Mouse (Mus musculus): ENCODE results near the gene Amer2.
"Not testable (repeated sequence)": the region's sequence is repeated elsewhere in the genome, so short reads cannot be mapped to it uniquely, and the experiment has no call there.

Amer2 gene

DNA sequence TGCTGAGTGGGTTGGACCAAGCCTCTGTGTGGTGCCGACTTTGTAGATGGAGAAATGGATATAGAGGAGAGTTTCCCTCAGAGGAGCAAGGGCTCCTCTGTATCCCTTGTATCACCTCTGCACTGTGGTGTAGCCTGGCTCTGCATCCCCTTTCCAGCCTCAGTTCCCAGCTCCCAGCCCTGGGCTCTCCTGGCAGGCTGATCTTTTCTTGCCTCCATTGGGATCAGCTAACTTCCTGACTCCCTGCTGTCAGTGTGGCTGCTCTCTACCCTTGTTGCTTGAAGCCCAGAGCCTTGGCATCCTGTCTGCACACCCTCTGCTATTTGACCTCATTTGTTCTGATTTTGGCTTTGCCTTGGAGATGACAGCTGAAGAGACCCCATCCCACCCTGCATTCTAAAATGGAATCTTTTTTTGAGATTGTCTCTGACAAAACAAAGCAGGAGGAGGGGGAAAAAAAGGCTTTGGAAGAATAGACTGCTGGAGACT is at the start of gene Amer2:
Amer2 (plus strand) TSS at position 439 of the 489 bp plus-strand sequence.
- DNase-seq = peak; percentile 70 to 81

- not testable (repeated sequence) for DNase-seq
These were observed 33.1 kb upstream of the Amer2 start for GRCm38 (mm10) chr14:60340001-60340400.

DNA sequence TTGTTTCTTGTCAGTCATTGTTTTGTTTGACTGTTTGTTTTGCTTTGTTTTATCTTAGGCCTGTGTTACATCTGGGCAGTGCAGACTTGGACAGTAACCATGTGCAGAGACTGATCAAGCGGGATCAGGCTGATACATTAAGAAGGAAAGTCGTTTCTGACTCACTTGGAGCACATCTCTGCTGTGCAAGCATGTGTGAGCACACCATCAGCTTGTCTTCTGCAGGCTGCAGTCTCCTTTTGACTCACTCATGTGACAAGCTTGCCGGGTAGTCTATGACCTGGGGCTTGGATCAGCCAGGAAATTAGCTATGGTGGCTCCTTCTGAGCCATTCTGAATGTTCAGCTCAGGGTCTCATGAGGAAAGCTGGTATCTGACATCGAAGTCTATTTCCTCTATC is 32.5 kb upstream of the Amer2 start:
- DNase-seq = no peak

DNA sequence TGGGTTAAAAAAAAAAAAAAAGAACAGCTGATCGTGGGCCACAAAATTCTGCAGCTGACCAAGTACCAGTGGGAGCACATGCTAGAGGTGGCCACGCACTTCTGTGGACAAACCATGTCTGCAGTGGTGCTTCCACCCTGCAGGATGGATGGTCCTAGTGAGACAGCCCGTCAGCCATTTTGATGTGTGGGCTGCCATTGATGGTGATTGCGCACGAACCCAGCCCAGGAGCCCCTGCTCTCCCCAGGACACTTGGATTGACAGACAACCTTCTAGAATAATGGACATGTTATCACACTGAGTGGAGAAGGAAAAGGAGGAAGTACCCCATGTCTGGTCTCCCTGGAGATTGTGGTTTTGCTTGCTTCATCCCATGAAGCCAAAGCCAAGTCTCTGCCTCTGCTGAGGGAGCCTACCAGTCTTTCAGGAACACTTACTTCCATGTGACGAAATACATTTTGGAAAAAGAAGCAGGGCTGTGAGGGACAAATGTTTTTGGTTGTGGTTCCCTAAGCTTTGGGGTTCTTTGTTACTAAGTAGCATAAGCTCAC is 27.7 kb upstream of the Amer2 start:
- DNase-seq = no peak

- peak in 1 of 2 experiments; percentile 2 for DNase-seq
These were observed 14.7 kb upstream of the Amer2 start for GRCm38 (mm10) chr14:60358347-60358746.

DNA sequence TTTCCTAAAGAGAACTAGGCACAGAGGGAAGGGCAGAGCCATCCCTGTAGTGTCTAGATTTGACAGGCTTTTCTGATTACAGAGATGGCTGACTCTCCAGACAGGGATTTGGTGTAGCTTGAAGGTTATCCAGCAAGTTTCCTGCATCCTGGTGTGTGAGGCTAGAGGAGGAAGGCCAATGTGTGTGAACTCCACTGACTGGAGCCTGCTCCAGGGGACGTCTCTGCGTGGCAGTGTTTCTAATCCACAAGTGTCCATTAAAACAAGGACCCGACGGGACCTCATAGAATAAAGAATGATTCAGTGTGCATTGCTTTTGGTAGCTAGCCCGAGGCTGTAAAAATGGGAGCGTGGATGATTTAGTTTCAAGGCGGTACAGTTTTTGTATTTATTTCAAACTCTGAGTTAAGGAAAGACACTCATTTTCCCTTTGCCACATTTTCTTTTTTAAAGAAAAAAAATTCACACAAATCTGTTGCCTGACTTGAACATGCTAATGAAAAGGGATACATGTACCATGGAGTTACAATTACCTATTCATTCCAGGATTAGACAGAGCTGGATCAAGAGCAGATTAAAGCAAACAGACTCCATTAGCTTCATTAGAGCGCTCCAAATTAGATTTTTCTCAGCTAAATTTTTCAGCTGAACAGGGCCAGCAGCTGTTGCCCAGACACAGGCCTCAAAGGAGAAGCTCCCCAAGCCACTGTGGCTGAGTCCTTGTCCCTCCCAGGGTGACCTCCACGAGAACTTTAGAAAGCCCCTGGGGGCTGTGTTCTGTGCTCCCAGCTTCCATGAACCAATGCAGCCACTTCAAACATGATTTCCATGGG is 11.5 kb upstream of the Amer2 start:
- DNase-seq = no peak

DNA sequence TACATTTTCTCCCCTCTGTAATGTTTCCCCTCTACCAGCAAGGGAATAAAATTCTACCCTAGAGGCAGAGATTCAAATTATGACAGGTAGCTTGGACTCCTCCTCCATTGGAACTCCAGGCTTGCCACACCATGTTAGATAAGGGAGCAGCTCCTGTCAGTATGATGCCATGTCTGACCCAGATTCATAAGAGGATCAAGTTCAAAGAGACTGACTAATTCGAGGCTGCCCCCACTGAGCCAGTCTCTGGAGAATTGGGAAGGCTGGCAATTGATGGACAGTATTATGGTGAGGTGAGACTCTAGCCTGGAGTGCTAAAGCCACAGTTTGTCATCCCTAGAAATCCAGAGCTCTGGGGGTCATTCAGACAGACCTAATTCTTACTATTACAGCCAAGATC is 6.3 kb upstream of the Amer2 start:
- no peak for DNase-seq

DNA sequence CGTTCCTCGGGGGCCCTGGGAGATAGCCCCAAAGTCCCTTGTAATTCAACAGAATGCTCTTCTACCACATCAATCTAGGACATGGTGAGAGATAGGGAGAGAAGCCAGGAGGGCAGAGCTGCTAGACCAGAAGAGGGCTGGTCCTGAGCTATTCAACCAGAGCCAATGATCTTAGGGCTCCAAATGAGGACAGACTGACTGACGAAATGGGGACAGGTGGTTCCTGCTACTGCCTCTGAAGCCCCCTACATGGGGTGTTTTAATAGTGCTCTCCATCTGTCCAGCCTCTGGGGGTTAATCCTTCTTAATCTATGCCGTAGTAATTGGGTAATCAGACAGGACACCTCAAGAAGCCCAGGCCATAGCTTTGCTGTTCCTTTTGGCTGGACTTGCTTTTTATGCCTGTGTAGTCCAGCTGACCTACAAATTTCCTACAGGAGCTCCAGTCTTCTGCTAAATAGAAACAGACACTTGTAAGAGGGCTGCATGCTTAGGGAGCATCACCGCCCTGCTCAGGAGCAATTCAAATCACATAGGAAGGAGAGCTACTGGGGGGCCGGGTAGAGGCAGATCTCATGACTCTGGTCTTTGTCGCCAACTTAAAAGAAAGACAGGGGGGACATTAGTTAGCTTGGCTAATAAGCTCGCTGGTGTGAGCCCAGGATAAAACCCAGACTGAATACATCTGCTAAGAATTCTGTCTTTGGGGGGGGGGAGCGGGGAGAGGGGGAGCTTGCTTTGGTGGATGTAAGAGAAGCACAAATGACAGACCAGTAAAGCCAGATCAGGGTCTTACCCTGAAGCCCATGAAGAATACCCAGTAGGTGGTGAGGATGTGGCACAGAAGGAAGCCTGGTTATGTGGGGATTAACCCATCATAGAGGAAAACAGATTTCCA is 4.0 kb upstream of the Amer2 start:
- no peak for DNase-seq

GRCm38 (mm10) chr14:60369667-60370315 is 3.3 kb upstream of the Amer2 start:
- DNase-seq = no peak

GRCm38 (mm10) chr14:60377107-60377506 is 4.0 kb downstream of the Amer2 start:
- DNase-seq = no peak

GRCm38 (mm10) chr14:60377546-60377945 is 4.5 kb downstream of the Amer2 start:
- peak; percentile 82 to 83 for DNase-seq

DNA sequence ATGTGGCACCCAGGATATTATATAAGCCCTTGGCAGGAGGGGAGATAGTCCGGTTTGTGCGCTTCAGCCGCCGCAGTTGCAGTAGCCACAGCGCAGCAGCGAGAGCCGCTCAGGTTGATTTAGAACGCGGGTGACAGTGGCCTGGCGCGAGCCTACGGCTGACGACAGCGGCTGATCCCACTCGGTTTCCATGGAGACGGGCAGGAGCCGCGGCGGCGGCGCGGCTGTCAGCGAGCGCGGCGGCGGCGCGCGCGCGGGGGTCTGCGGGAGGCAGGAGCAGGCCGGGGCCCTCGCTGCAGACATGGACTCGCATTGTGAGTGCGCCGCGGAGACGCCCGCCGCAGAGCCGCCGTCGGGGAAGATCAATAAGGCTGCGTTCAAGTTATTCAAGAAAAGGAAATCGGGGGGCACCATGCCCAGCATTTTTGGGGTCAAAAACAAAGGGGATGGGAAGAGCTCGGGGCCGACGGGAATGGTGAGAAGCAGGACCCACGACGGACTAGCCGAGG is 5.1 kb downstream of the Amer2 start:
- peak; percentile 92 to 94 for DNase-seq

DNA sequence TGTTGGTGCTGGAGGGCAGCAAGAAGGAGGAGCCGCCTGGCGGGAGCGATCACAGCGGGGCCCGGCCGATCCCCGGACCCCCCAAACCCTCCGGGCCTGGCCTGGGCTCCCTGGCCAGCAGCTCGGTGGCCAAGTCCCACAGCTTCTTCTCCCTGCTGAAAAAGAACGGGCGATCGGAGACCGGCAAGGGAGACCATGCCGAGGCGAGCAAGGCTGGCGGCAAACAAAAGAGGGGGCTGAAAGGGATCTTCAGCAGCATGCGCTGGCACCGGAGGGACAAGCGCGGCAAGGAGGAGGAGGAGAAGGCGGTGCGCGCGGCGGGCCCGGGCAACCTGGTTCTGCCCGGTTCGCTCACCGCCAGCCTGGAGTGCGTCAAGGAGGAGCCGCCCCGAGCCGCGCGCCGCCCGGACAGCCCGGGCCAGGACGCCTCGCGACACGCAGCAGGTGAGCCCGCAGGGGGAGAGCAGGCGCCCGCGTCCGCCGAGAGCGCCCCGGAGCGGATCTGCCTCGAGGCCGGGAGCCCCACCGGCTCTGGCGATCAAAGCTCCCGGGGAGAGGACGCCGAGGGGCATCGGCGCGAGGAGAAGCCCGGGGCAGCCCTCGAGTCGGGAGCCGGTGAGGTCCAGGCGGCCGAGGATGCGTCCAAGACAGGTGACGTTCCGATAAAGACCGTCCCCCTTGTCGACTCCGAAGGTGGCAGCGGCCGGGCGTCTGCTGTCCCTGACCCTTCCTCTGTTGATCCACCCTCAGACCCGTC is 5.7 kb downstream of the Amer2 start:
- DNase-seq = peak; percentile 74 to 82

DNA sequence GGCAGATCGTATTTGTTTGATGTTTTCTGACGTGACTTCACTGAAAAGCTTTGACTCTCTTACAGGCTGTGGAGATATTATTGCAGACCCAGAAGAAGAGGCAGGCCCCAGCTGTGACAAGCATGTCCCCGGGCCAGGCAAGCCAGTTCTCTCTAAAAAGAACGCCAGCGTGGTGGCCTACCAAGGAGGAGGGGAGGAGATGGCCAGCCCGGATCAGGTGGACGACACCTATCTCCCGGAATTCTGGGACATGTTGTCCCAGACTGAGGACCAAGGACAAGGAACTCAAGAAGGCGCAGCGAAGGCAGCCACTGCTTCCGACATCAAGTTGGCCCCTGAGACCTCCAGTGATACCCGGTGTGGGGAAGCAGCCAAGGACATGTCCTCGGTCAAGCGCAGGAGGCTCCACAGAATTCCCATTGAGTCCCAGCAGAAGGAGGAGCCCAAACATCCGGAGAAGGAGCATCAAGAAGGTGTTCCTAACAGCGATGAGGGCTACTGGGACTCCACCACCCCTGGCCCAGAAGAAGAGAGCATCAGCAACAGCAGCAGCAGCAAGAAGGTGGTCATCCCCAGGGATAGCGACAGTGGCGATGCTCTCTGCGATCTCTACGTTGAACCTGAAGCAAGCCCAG is 6.4 kb downstream of the Amer2 start:
- DNase-seq = peak; percentile 61 to 67

DNA sequence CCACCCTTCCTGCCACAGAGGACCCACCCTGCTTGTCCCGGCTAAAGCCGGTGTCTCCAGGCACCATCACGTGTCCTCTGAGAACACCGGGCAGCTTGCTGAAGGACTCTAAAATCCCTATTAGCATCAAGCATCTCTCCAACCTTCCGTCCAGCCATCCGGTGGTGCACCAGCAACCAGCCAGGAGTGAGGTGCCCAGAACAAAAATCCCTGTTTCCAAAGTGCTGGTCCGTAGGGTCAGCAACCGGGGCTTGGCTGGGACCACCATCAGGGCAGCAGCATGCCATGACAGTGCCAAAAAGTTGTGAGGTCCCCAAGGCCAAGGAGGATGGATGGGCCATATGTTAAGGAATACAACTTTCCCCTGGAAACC is 6.9 kb downstream of the Amer2 start:
- no peak for DNase-seq

DNA sequence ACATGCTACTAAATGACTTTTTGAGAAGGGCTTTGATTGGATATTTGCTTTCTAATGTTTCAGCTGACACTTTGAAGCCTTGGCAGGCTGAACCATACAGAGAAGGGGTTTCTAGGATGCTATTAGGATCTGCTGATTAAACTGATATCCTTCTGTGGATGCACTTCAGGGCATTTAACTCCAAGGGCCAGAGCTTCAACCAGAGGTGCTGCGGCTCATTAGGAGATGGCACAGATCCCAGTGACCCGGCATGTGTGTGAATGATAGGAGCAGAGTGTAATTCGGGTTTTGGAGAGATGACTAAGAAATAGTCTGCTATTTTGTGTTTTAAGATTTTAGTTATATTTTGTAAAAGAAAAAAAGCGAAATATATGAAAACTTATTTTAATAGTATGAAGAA is 8.6 kb downstream of the Amer2 start:
- DNase-seq = no peak

- DNase-seq = peak; percentile 56 to 59
These were observed 10.8 kb downstream of the Amer2 start for GRCm38 (mm10) chr14:60383816-60384215.

- no peak for DNase-seq
These were observed 11.2 kb downstream of the Amer2 start for GRCm38 (mm10) chr14:60384269-60384668.

GRCm38 (mm10) chr14:60385079-60385643 is 12.1 kb downstream of the Amer2 start:
- no peak for DNase-seq

DNA sequence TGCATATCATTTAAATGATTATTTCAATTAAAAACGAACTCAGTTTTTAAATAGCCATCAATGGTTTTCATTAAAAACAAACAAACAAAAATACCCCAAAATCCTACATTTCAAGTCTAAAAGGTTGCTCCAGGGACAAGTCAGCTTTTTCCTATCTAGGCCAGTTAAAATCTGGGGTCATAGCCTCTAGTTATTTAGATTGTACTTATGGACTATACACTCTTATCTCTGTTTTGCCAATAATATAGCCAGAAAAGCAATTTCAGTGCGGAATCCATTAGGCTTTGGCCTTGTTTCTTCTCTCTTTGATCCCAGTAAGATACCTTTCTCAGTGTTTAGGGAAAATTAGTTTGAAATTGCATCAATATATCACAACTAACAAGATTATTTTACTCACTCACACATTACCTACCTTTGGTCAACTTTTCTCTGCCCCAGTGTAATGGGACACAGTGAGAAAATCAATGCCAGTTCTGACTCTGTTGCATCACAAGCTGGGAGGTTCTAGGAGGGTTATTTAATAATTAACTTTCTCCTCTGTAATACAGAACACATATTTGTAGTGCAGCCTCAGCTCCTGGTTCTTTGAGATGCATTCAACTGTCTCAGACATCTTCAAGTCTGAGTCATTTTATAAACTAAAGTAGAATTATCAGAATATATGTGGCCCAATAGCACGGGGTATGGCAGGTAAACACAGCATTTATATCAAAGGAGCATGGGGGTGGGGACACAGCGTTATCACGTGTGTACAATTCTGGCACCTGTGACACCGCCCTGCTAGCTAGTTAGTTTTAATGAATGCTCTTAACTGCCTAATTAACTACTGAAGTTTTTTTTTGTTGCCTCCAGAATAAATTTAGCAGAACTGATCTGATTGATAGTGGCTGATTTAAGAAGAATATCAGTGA is 13.8 kb downstream of the Amer2 start:
- DNase-seq = no peak
